Mouse (Mus musculus) common myeloid progenitor, adult 5-6 weeks (primary cell): ENCODE data around the gene Cpne1. TPM values are rescaled to one million over a fixed set of nuclear protein-coding genes. Genes with fewer than 3 reads are reported as not detected.

Experiments
- ATAC-seq: replicated peaks from 2 replicates; pipeline ENCODE4 v1.8.0; 2016; ENCODE audit warnings: low read depth, mild to moderate bottlenecking, moderate TSS enrichment, inconsistent platforms; ENCODE audit not compliant: poor library complexity, severe bottlenecking
- total RNA-seq: library from RNA; stranded (forward); fragments of 200-1000, 187-1606 nt; gene quantifications from 2 replicates; pipeline ENCODE4 v1.2.3, GENCODE M21; 2017

Cpne1 gene
- total RNA-seq, 1 experiment from 2014 or later: 22.7 TPM

GRCm38 (mm10) chr2:156084541-156084940, 27.2 kb downstream of the Cpne1 start:
- ATAC-seq: no peak

DNA sequence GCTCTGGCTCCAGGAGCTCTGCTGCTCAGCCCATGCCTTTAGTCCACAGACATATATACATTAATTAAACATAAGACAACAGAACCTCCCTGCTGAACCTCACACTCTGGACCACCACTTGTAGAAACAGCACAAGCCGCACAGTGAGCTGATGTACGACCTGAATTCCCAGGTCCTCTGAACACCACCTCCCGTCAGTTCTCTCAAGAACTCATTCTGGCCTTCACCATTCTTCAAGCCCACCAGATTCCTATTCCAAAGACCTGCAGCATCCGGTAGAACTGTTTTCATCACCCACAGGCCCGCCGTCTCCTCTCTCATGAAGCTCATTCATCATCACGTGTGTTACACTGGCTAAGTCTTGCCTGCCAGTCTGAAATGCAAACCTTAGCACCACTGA, 31.4 kb downstream of the Cpne1 start:
- ATAC-seq: no peak

GRCm38 (mm10) chr2:156079674-156080073, 32.1 kb downstream of the Cpne1 start:
- no peak for ATAC-seq

GRCm38 (mm10) chr2:156079183-156079560, 32.6 kb downstream of the Cpne1 start:
- ATAC-seq: no peak

GRCm38 (mm10) chr2:156078421-156079182, 33.2 kb downstream of the Cpne1 start:
- no peak for ATAC-seq

DNA sequence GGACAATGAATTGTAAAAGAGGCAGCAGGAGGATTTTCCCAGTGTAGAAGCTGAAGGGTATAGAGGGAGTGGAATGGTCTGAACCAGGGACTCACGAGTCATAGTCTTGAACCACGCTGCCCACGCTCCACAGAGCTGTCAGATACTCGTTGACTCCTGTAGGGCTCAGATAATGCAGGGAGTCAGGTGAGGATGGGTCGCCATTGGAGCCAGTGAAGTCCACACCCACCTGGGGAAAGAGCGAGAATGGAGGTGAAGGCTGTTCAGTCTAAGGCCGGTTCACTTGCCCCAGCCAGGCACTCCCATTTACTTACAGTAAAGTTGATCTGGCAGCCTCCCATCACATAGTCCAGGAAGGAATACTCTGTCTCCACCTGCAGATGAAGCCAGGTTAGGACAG, 34.3 kb downstream of the Cpne1 start:
- ATAC-seq: no peak

GRCm38 (mm10) chr2:156073725-156074124, 38.0 kb downstream of the Cpne1 start:
- ATAC-seq: no peak

DNA sequence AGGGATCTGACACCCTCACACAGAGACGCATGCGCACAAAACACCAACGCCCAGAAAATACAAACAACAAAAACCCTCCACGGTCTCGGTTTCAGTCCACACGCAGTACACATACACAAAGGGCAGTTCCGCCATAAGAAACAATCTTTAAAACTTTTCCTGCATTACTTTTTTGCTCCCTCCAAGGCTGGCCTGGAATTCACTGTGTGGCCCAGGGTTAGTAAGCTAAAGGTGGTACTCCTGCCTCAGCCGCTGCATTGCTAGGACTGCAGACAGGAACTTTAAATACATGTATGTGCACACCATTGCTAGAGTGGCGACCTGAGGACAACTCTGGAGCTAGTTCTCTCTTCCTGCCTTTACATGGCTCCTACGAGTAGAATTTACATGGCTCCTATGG, 40.5 kb downstream of the Cpne1 start:
- ATAC-seq: no peak

- no peak for ATAC-seq
Observed at GRCm38 (mm10) chr2:156067916-156068315, 43.8 kb downstream of the Cpne1 start.

GRCm38 (mm10) chr2:156066126-156066525, 45.6 kb downstream of the Cpne1 start:
- no peak for ATAC-seq

GRCm38 (mm10) chr2:156065099-156066041, 46.4 kb downstream of the Cpne1 start, which contains the start of gene Spag4:
Gene Spag4, plus strand, starts transcription at chr2:156065175.
- peak; percentile 67 for ATAC-seq

DNA sequence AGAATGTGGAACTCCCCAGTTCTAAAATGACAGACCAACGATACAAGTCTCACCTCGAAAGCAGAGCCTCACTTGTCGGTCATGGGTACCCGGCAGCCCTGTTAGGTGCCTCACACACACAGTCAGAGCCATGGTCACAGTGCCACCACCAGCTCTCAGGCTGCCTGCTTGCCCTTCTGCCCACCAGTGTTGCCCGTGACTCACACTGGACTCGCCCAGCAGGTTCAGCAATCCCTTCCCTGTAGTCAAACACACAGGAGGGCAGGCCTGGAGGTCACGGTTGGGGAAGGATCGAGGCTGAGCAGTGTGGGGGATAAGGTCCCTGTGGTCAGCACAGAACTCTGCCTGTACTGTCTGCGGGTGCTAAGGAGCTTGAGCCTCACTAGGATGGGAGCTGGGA, 58.9 kb downstream of the Cpne1 start, which contains the start of gene Fer1l4:
Gene Fer1l4, minus strand, starts transcription at position 132 of the 400 bp plus-strand sequence.
- ATAC-seq: no peak

GRCm38 (mm10) chr2:156047929-156048328, 63.8 kb downstream of the Cpne1 start:
- peak; percentile 56; the same call in 1 of the 2 replicates for ATAC-seq

DNA sequence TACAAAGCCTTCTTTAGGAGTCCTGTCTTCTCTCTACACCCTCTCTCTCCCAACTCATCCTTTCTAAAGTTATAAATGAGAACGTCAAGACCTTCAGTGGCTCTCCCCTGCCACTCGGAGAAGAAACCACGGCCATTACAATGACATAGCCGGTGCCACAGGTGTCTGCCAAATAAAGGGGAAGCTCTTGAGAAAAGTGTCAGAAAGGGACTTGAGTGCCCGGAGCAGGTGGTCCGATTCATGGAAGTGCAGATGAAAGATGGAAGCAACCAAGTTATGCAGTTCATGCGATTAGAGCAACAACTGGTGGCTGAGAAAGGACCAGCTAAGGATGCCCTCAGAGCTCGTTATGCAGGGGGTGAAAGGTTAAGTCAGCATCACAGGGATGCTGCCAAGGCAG, 68.9 kb downstream of the Cpne1 start:
- no peak for ATAC-seq

DNA sequence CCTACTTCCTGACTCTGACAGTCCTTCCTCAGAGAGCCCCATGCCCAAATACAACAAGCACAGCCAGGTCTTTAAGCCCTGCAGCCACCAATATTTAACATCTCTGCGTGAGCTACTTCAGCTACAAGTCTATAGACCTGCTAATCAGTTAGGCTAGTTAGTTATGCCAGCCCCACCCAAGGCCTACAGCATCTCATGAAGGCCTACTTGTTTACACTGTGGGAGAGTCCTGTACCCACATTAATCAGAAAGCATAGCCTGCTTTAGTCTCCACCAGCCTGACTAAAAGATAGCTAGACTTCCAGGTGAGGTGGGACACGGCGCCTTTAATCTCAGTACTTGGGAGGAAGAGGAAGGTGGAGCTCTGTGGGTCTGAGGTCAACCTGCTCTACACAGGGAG, 72.4 kb downstream of the Cpne1 start:
- no peak for ATAC-seq

DNA sequence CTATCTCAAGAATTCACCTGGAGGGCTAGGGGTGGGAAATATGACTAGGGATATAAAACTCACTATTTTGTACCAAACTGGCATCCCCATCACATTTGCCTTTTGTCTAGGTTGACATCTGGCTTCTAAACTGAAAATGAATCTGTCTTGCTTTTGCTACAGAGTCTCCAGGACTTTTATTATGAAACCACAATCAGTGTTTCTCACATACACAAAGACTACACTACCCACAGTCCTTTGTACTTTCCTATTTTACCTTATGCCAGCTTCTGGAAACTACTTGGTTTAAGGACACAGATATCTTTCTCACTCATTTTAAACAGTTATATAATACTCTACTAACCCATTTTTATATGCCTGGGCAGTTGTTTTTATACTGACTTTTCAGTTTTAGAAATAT, 86.3 kb downstream of the Cpne1 start:
- no peak for ATAC-seq

Other genes with a start within 250 kb of the Cpne1 start
- 58.5 and 105 TPM in 2 replicates for gene Uqcc1, start 181.7 kb downstream of the Cpne1 start, total RNA-seq
- not detected in 2 replicates for gene Gm15557, start 171.2 kb downstream of the Cpne1 start, total RNA-seq
- not detected in 2 replicates for gene Gdf5, start 166.6 kb downstream of the Cpne1 start, total RNA-seq
- 36.6 and 46.4 TPM in 2 replicates for gene Cep250, start 155.5 kb downstream of the Cpne1 start, total RNA-seq
- gene 6430550D23Rik, start 104.0 kb downstream of the Cpne1 start, total RNA-seq: 4.3 TPM in 1 of 2 replicates, not detected in the other
- gene Ergic3, start 103.9 kb downstream of the Cpne1 start, total RNA-seq: 55.3 and 84.7 TPM in 2 replicates
- gene Fer1l4, start 59.0 kb downstream of the Cpne1 start, total RNA-seq: not detected in 2 replicates
- 2.4 and 2.6 TPM in 2 replicates for gene Spag4, start 46.8 kb downstream of the Cpne1 start, total RNA-seq
- gene Rbm12, start within 50 bp of the Cpne1 start, total RNA-seq: 41.2 and 51.7 TPM in 2 replicates
- gene Gm28036, start 15.1 kb upstream of the Cpne1 start, total RNA-seq: 32.1 and 33.0 TPM in 2 replicates
- gene Romo1, start 32.1 kb upstream of the Cpne1 start, total RNA-seq: 15.8 and 28.5 TPM in 2 replicates
- gene Nfs1, start 32.2 kb upstream of the Cpne1 start, total RNA-seq: 43.2 and 47.0 TPM in 2 replicates
- 689 and 779 TPM in 2 replicates for gene Rbm39, start 68.3 kb upstream of the Cpne1 start, total RNA-seq
- gene Phf20, start 84.5 kb upstream of the Cpne1 start, total RNA-seq: 75.0 and 79.0 TPM in 2 replicates
- gene Cnbd2, start 200.3 kb upstream of the Cpne1 start, total RNA-seq: 5.8 and 6.7 TPM in 2 replicates
- gene Scand1, start 200.7 kb upstream of the Cpne1 start, total RNA-seq: 4.9 and 12.3 TPM in 2 replicates